Mouse (Mus musculus) lung, postnatal 0 days (tissue): ENCODE data around the gene Cct8l1. TPM values are rescaled to one million over a fixed set of nuclear protein-coding genes. Genes with fewer than 3 reads are reported as not detected.
A peak's percentile ranks its signal among the peaks of the same experiment; 100 is the strongest.

Experiments
- ATAC-seq: fragments of 200-750 bp; cut with Nextera tagmentation; 2 replicates; pipeline ENCODE4 v1.8.0; 2017; ENCODE audit warnings: moderate library complexity
- DNase-seq: peaks from one replicate; pipeline ENCODE4 v3.0.0-alpha.2; 2016; ENCODE audit warnings: low spot score
- H3K27ac ChIP-seq: fragments of 300-500 bp; sonication (generic); 2 replicates; pipeline ENCODE4 v1.5.1; 2014; ENCODE audit warnings: antibody characterized with exemption, mild to moderate bottlenecking, low read length, mixed read lengths
- H3K27me3 ChIP-seq: fragments of 300-500 bp; sonication (generic); replicated peaks from 2 replicates; pipeline ENCODE4 v1.6.1; 2014; ENCODE audit warnings: low read length, mixed read lengths; ENCODE audit not compliant: insufficient read depth
- H3K36me3 ChIP-seq: fragments of 300-500 bp; sonication (generic); 2 replicates; pipeline ENCODE4 v1.6.1; 2014; ENCODE audit warnings: low read length, mixed read lengths; ENCODE audit not compliant: insufficient read depth
- H3K4me1 ChIP-seq: fragments of 300-500 bp; sonication (generic); 2 replicates; pipeline ENCODE4 v1.6.1; 2014; ENCODE audit warnings: antibody characterized with exemption, low read depth, low read length, mixed read lengths; ENCODE audit not compliant: insufficient read depth
- H3K4me2 ChIP-seq: fragments of 300-500 bp; sonication (generic); replicated peaks from 2 replicates; pipeline ENCODE4 v1.6.1; 2014; ENCODE audit warnings: low read depth, mild to moderate bottlenecking, low read length, moderate library complexity, mixed read lengths
- H3K4me3 ChIP-seq: fragments of 300-500 bp; sonication (generic); 2 replicates; pipeline ENCODE4 v1.5.1; 2014; ENCODE audit warnings: low read depth, low read length
- H3K9ac ChIP-seq: fragments of 300-500 bp; sonication (generic); replicated peaks from 2 replicates; pipeline ENCODE4 v1.6.1; 2014; ENCODE audit warnings: low read depth, mild to moderate bottlenecking
- H3K9me3 ChIP-seq: fragments of 300-500 bp; sonication (generic); 2 replicates; pipeline ENCODE4 v1.6.1; 2016; ENCODE audit warnings: low read length, mixed read lengths
- CTCF ChIP-seq: IDR thresholded peaks from 2 replicates; pipeline ENCODE4 v1.5.1; 2016; ENCODE audit warnings: antibody characterized with exemption, mild to moderate bottlenecking
- EP300 ChIP-seq: IDR thresholded peaks from 2 replicates; pipeline ENCODE4 v1.6.1; 2016; ENCODE audit warnings: antibody characterized with exemption, mild to moderate bottlenecking, control low read depth
- WGBS: fragments of 180-500 bp; shearing (Covaris S2); extraction: QIAGEN DNeasy Blood & Tissue Kit; methylation state at CpG from one replicate; pipeline ENCODE4 v1.1.7; 2014; 5-methylcytosine and 5-hydroxymethylcytosine counted together
- polyA plus RNA-seq: library from polyadenylated mRNA; unstranded; fragments of >200 nt; fragmentation: Nextera tagmentation; extraction: Ambion mirVana; gene quantifications from 2 replicates; pipeline ENCODE4 v1.2.1, GENCODE M21; 2015

The Cct8l1 gene
- polyA plus RNA-seq, 1 experiment from 2014 or later, result not detected

GRCm38 (mm10) chr5:25527971-25528370 is 12.1 kb downstream of the Cct8l1 start:
- ATAC-seq, result no peak
- H3K27me3 ChIP-seq, result no peaks in the 10 kb centered on the region

GRCm38 (mm10) chr5:25528851-25529528 is 13.1 kb downstream of the Cct8l1 start:
- peak overlapping the region; percentile 65 for H3K4me2 ChIP-seq
- DNase-seq, result no peak
- 0 out of 2 replicates have a peak, but pooled peaks cover 3% of the 10 kb centered on the region for H3K4me1 ChIP-seq
- TF ChIP-seq CTCF, result no peak
- no peak for TF ChIP-seq EP300
- ATAC-seq, result no peak; the same call in 1 of the 2 replicates
- H3K36me3 ChIP-seq, result no peaks in the 10 kb centered on the region
- peak overlapping the region; percentile 88 for H3K27ac ChIP-seq
- no peaks in the 10 kb centered on the region for H3K9me3 ChIP-seq
- H3K27me3 ChIP-seq, result no peaks in the 10 kb centered on the region
- H3K9ac ChIP-seq, result peak overlapping the region; percentile 48
- 8% methylated on average over 22 of the region's 22 CpGs for WGBS
- H3K4me3 ChIP-seq, result peak overlapping the region; percentile 89

More at GRCm38 (mm10) chr5:25527971-25528370, 12.1 kb downstream of the Cct8l1 start:
- no peak for DNase-seq
- H3K36me3 ChIP-seq, result no peaks in the 10 kb centered on the region
- H3K27ac ChIP-seq, result no peak overlapping the region
- H3K9ac ChIP-seq, result no peak overlapping the region
- no peak overlapping the region for H3K4me3 ChIP-seq
- 84% methylated on average over 1 of the region's 1 CpGs for WGBS
- no peak for TF ChIP-seq CTCF
- TF ChIP-seq EP300, result no peak
- H3K9me3 ChIP-seq, result no peaks in the 10 kb centered on the region
- no peak overlapping the region for H3K4me2 ChIP-seq
- H3K4me1 ChIP-seq, result 0 out of 2 replicates have a peak, but pooled peaks cover 3% of the 10 kb centered on the region

GRCm38 (mm10) chr5:25529529-25530421 is 13.9 kb downstream of the Cct8l1 start:
- Histone ChIP-seq H3K36me3 (no peaks in the 10 kb centered on the region), H3K27me3 (no peaks in the 10 kb centered on the region), H3K4me1 (0 out of 2 replicates have a peak, but pooled peaks cover 3% of the 10 kb centered on the region), H3K4me2 (peak overlapping the region; percentile 65), H3K9me3 (no peaks in the 10 kb centered on the region), H3K9ac (peak overlapping the region; percentile 75), H3K27ac (peak overlapping the region; percentile 99), H3K4me3 (peak overlapping the region; percentile 89)
- ATAC-seq (peak; percentile 98), DNase-seq (peak; percentile 100)
- WGBS, result under 1% methylated on average over 74 of the region's 87 CpGs
- TF ChIP-seq EP300 (no peak), CTCF (peak; percentile 51)

- DNase-seq (peak; percentile 21), ATAC-seq (no peak)
- H3K4me3 ChIP-seq, result peak overlapping the region; percentile 89
- H3K4me2 ChIP-seq, result peak overlapping the region; percentile 58
- H3K27me3 ChIP-seq, result no peaks in the 10 kb centered on the region
- H3K36me3 ChIP-seq, result no peaks in the 10 kb centered on the region
- 0 out of 2 replicates have a peak, but pooled peaks cover 3% of the 10 kb centered on the region for H3K4me1 ChIP-seq
- H3K9me3 ChIP-seq, result no peaks in the 10 kb centered on the region
- WGBS, result 9% methylated on average over 2 of the region's 2 CpGs
- H3K27ac ChIP-seq, result peak overlapping the region; percentile 99; the same call in 1 of the 2 replicates
- TF ChIP-seq CTCF (no peak), EP300 (no peak)
- H3K9ac ChIP-seq, result no peak overlapping the region; the same call in 1 of the 2 replicates
Observed at GRCm38 (mm10) chr5:25530629-25531028, 14.8 kb downstream of the Cct8l1 start.

- no peaks in the 10 kb centered on the region for H3K27me3 ChIP-seq
- H3K36me3 ChIP-seq, result no peaks in the 10 kb centered on the region
- no peak overlapping the region for H3K4me3 ChIP-seq
- no peak for ATAC-seq
- H3K27ac ChIP-seq, result no peak overlapping the region
- no peak for TF ChIP-seq CTCF
- no peak for TF ChIP-seq EP300
- no peak overlapping the region for H3K4me2 ChIP-seq
- H3K4me1 ChIP-seq, result 0 out of 2 replicates have a peak, but pooled peaks cover 3% of the 10 kb centered on the region
- no peak overlapping the region for H3K9ac ChIP-seq
- DNase-seq, result no peak
- H3K9me3 ChIP-seq, result no peaks in the 10 kb centered on the region
- 57% methylated on average over 18 of the region's 18 CpGs for WGBS
Observed at GRCm38 (mm10) chr5:25532256-25533147, 16.6 kb downstream of the Cct8l1 start.
